Mouse (Mus musculus) layer of hippocampus, adult 2 months (tissue): ENCODE measurements around the gene Rabep1. TPM values are rescaled to one million over a fixed set of nuclear protein-coding genes. Genes with fewer than 3 reads are reported as not detected.
"Not testable (repeated sequence)": the region's sequence is repeated elsewhere in the genome, so short reads cannot be mapped to it uniquely, and the experiment has no call there.

Experiments
- DNase-seq, 2 experiments: peaks; one replicate each; pipeline ENCODE4 v3.0.0; 2022; ENCODE audit warnings: low spot score in 2 of 2
- H3K27ac ChIP-seq: fragments of 200-600 bp; 2 replicates; pipeline ENCODE4 v1.8.1; 2022
- H3K4me3 ChIP-seq: fragments of 200-600 bp; 2 replicates; pipeline ENCODE4 v1.8.1; 2022; ENCODE audit warnings: mild to moderate bottlenecking
- CTCF ChIP-seq: fragments of 200-600 bp; conservative IDR thresholded peaks from 2 replicates; pipeline ENCODE4 v1.8.1; 2022; ENCODE audit warnings: antibody characterized with exemption, mild to moderate bottlenecking, moderate library complexity
- total RNA-seq, 2 experiments: library from RNA; stranded (reverse); gene quantifications; 2 replicates each; pipeline ENCODE4 v1.2.3; 2021

Gene Rabep1
- total RNA-seq, 2 experiments from 2014 or later: 122 to 124 TPM

DNA sequence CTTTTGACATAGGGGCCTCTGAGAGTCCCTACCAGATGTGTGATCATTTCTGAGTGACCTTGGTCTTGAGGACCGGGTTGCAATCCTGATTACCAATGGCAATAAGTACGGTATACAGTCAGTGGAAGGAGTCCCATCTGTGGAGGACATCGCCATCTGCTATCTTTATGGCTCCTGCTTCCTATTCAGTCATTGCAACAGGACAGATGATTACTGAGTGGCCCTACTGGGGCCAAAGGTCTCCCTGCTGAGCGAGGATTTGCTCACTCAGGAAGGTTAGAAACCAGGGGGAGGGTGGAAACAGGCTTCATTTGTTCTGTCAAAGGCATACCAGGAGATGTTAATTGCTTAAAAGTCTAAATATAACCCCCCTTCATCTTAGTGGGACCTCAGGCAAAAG, 1.6 kb upstream of the Rabep1 start:
- no peak overlapping the region for H3K4me3 ChIP-seq
- no peak for TF ChIP-seq CTCF
- no peak overlapping the region for H3K27ac ChIP-seq
- no peak for DNase-seq

DNA sequence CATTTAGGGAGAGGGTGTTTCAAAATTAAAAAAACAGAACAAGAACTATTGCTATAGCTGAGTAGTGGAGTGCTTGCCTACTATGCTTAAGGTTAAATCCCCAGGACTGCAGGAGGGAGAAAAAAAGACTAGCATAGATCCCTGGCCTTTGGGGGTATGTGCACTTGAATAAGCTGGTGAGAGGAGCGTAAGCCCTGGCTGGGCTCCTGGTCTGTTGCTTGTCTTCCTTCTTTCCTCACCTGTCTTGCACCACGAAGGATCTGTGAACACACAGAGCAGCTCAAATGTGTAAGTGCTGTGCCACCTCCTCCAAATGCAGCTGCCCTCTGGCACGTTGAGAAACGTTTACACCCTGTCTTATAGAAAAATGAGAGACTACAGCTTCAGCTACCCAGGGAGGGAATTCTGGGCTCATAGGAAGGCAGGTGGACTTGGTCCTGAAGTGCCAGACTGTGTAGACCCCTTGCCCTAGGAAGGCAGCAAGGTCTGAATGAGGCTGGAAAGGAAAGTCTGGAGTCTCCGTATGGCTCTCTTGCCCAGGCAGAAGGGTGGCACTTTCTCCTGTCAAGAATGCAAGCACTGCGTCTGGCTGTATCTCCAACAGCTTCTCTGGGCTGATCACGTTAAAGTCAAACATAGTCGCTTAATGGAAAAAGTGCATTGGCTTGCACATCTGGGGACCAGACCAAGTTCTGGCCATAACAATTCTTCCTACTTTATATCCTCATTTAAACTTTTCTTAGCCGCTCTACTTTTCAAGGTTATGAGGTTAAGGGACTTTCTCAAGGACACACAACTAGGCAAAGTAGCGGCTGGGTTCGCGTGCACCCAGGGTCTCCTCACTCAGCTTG, 652 bp upstream of the Rabep1 start:
- H3K27ac ChIP-seq: peak overlapping the region; percentile 99
- no peak for DNase-seq
- peak overlapping the region; percentile 88 for H3K4me3 ChIP-seq
- no peak for TF ChIP-seq CTCF

DNA sequence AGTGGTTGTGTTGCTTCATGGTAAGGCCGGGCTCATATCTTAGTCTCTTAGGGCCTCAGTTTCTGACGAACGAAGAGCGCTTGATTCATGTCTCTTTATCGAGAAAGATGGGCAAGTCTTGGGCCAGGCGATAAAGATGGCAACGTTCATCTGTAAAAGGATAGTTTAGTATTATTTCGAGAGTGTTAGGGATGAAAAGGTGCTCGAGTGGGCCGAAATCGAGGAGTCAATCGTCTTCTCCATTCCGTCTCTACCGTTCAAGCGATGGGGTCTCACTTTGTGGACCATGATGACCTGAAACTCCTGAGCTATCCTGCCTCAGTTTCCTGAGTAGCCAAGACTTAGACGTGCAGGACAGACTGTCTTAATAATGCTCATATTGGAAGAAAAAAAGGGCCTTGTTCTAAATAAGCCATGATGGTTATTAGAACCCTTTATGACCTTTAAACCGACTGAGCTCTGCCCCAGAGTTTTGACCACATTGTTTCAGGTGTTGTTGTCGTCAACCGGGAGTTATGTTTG, 940 bp downstream of the Rabep1 start:
- peak overlapping the region; percentile 88 for H3K4me3 ChIP-seq
- TF ChIP-seq CTCF: no peak
- no peak for DNase-seq
- peak overlapping the region; percentile 99 for H3K27ac ChIP-seq

DNA sequence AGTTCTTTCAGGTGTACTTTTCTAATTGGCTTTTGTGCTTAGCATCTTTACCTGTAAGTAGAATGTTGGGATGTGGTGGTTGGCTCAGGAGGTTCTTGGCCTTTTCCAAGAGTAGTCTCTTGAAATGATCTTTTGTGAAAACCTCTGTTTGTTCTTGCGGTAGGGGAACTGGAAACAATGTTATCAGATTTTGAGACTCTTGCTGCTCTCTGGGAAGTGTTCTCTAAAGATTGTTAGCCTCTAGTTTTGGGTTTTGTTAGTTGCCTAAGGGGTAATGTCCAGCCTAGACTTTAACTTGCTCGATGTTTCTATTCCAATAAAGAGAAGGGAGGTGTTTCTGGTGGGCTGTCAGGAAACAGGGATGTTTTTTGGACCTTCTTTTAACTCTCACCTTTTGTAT, 1.5 kb downstream of the Rabep1 start:
- TF ChIP-seq CTCF: no peak
- Histone ChIP-seq H3K27ac (peak overlapping the region; percentile 99), H3K4me3 (peak overlapping the region; percentile 88)
- no peak for DNase-seq

DNA sequence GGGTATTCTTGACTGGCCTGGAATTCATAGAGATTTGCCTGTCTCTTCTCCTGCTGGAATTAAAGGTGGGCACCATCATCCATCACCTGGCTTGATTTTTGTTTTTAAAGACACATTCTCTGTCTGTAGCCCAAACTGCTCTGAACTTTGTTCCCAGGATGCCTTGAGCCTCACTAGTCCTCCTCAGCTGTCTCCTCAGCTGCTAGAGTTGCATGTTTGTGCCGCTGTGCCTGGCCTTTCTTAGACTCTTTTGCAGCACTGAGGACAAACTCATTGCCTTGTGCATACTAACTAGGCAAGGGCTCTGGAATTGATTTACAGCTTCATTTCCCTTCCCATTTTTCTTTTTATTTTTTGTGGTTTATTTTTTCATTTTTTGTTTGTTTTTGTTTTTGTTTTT, 15.8 kb downstream of the Rabep1 start:
- no peak for DNase-seq
- TF ChIP-seq CTCF: no peak
- Histone ChIP-seq H3K27ac (peak overlapping the region; percentile 71), H3K4me3 (no peak overlapping the region)

DNA sequence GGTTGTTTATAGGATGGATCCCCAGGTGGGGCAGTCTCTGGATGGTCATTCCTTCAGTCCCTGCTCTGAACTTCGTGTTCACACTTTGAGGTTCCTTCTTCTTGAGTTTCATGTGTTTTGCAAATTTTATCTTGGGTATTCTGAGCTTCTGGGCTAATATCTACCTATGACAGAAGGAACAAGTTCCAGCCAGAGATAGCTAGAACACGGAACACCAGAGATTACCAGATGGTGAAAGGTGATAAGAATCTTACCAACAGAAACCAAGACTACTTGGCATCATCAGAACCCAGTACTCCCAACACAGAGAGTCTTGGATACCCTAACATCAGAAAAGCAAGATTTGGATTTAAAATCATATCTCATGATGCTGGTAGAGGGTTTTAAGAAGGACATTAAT, 18.6 kb downstream of the Rabep1 start:
- DNase-seq, H3K27ac ChIP-seq, H3K4me3 ChIP-seq: not testable (repeated sequence)

- TF ChIP-seq CTCF: no peak
- Histone ChIP-seq H3K4me3 (no peak overlapping the region), H3K27ac (0 out of 2 replicates have a peak overlapping the region, but pooled peaks have one; percentile 0)
- DNase-seq: no peak
Observed at GRCm38 (mm10) chr11:70865223-70865622, 20.6 kb downstream of the Rabep1 start.

- no peak overlapping the region for H3K4me3 ChIP-seq
- no peak overlapping the region for H3K27ac ChIP-seq
- TF ChIP-seq CTCF: no peak
- no peak for DNase-seq
Observed at GRCm38 (mm10) chr11:70869263-70869662, 24.7 kb downstream of the Rabep1 start.

DNA sequence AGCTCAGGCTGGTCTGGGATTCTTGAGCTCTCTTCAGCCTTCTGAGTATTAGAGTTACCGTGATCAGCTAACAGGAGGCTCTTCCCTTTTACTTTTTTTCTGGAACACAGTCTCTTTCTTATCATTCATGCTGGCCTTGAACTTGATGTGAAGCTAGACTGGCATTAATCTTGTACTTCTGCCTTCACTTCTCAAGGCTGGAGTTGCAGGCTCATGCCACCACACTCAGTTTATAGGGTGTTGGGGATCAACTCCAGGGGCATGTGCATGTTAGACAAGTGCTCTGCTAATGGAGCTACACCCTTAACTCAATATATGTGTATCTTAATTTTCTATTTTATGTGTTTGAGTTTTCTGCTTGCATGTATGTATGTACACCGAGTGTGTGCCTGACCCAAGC, 25.2 kb downstream of the Rabep1 start:
- no peak for TF ChIP-seq CTCF
- Histone ChIP-seq H3K4me3 (no peak overlapping the region), H3K27ac (peak overlapping the region; percentile 24; the same call in 1 of the 2 replicates)
- DNase-seq: no peak

DNA sequence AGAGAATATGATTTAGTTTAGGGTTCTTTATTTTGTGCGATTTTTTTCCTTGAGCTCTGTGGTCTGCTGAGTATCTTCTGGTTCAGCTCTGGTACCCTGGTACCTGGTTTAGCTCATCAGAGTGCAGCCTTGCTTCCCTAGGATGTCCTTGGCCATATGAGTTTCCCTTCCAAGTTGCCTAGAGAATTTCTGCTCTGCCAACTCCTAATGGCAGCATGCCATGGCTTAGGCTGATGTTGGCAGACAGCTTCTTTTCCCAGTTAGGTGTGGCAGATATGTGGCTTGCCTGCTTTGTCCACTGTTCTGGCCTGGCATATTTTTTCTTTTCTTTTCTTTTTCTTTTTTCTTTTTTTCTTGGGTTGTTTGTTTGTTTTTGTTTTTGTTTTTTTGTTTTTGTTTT, 25.8 kb downstream of the Rabep1 start:
- TF ChIP-seq CTCF: no peak
- peak overlapping the region; percentile 44 for H3K27ac ChIP-seq
- no peak overlapping the region for H3K4me3 ChIP-seq
- peak; percentile 56 to 58 for DNase-seq

GRCm38 (mm10) chr11:70871110-70871509, 26.5 kb downstream of the Rabep1 start:
- no peak for DNase-seq
- Histone ChIP-seq H3K4me3 (no peak overlapping the region), H3K27ac (peak overlapping the region; percentile 44; the same call in 1 of the 2 replicates)
- no peak for TF ChIP-seq CTCF

- Histone ChIP-seq H3K4me3 (no peak overlapping the region), H3K27ac (peak overlapping the region; percentile 44)
- DNase-seq: peak in 1 of 2 experiments; percentile 8
- TF ChIP-seq CTCF: no peak
Observed at GRCm38 (mm10) chr11:70871766-70872330, 27.3 kb downstream of the Rabep1 start.

DNA sequence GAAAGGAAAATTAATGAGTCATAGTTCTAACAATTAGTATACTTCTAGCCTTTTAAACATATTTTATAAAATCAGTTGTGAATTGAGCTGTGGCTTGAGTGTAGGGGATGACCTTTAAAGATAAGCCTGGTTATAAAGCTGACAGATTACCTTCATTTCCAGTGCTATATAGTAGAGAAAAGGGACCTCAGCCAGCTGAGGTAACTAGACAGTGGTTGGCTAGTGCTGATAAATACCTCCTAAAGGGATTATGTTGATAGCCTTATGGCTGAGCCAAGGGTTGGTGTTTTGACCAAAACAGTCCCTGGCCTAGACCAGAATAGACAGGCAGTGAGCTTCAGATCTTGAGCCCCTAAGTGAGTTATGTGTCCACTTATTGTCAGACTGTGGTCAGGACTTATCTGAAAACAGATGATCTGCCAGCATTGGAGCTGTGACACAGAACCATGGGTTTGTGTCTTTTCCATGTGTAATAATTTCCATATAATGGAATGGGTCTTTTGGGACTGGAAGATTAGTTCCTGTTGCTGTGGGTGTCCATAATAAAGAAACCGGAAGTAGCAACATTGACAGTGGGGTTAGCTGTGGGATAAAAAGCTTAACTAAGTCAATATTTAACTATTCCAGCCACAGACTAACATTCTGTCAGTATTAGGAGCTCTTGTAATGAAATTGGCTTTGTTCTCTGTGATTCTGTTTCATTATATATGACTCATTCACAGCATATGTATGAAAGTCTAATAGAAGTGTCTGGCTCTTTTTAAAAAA, 29.5 kb downstream of the Rabep1 start:
- DNase-seq: no peak
- Histone ChIP-seq H3K4me3 (no peak overlapping the region), H3K27ac (peak overlapping the region; percentile 19; the same call in 1 of the 2 replicates)
- no peak for TF ChIP-seq CTCF
